Mouse (Mus musculus): ENCODE data around the gene Gm43064. TPM values are rescaled to one million over a fixed set of nuclear protein-coding genes. Genes with fewer than 3 reads are reported as not detected.

Gm43064 gene
- total RNA-seq (2023) = 0.59 TPM

GRCm38 (mm10) chr3:103808891-103809798 lies at the start of gene Gm43064, which contains the start of the genes Dclre1b and Ap4b1:
Gene Gm43064 (plus strand): TSS chr3:103809573.
Gene Dclre1b (minus strand): TSS chr3:103809444.
Gene Ap4b1 (plus strand): TSS chr3:103809520.

DNA sequence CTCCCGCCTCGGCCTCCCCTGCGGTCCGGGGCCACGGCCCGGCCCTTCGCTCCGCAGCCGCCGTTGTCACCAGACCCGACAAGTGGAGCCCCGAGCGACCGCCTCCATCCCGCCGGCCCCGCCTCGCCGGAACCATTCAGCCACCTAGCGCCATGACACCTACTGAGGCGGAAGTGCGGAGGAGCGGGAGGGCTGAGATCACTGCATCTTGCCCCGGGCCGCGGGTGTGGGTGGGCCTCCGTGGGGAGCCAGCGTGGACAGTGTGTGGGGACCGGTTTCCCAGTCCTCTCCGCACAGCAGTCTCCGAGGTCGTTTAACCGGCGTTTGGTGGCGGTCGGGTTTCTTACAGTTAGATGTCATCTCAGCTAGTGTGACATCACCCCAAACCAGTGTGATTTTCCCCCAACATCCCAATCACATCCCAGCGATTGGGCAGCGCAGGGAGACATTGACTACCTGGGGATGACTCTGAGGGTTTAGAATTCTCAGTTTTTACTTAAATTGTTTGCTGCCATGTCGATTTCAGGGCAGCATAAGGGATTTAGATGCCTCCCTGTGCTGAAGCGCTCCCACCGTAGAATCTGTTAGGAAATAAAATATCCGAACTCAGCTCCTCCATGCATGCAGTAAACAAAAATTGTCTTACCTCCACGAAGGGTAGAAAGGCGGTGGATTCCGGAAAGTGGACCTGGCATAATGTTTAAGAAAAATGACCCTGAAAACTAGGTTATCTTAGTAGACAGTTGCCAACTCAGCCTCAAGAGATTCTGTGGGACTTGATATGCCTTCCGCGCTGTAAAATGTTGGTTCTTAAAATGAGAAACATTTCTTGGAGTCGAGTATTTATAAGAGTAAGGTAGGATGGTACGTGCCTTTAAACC lies 17.9 kb upstream of the Gm43064 start, which contains the start of gene Hipk1:
Gene Hipk1, minus strand, starts transcription at position 334 of the 881 bp plus-strand sequence.

DNA sequence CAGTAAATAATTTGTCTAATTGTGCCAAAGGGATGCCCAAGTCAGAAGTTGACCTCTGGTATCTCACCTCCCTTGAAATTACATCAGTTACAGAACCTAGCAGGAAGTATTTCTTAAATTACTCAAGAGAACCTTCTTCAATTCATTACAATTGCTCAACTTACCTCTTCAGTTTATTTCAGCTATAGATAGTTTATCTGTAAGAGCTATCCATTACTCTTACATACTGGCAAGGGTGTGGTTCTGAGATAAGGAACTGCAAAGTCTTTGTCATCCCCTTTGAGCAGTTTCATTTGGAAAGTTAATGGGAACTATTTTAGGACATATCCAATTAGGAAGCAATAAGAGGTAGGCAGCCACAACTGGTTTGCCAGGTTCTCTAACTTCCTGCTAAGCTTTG lies 23.1 kb downstream of the Gm43064 start, which contains the start of gene Bcl2l15:
Gene Bcl2l15, plus strand, starts transcription at position 176 of the 400 bp plus-strand sequence.

DNA sequence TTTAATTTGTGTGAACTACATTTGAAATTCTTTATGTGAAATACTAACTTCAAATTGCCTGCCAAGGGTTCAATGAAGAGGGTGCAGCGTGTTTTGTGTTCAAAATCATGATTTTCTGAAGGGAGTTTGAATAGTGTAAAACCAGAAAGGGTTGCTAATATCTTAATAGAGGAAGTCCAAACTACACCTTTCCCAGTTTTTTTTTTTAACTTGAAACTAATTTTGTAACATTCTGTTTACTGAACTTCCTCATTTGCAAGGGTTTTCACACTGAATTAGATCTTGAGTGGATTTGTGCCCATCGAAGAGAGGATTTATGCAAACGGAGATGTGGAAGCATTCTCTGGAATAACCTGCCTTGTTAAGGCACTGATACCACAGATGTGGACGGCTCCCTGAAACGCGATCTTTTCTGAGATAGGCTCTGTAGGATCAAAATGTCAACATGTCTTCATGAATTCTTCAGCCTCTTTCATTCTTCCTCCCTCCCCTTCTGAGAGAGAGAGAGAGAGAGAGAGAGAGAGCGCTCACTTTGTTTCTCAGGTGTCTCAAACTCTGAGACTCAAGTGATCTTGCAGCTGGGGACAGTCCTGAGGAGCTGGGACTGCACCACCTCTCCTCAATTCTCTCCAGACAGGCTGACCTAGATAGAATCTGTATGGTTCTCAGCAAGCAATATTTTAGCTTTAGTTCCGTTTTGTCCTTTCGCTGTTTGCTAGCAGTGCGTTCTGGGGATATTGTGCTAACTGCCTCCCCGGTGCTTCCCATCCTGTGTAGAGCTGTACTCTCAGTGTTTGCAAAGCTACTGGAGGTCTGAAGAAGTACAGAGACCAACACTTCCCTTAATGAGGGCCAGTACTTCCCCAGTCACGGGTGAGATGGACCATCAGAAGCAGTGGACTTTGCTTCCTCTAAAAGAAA lies 49.8 kb downstream of the Gm43064 start, which contains the start of gene Ptpn22:
Gene Ptpn22, plus strand, starts transcription at position 915 of the 921 bp plus-strand sequence.

Other genes with a start within 250 kb of the Gm43064 start
- not detected for gene Syt6, start 234.3 kb upstream of the Gm43064 start, total RNA-seq (2023)
- gene Atg4a-ps, start 163.5 kb upstream of the Gm43064 start, total RNA-seq (2023) = 0.26 TPM
- gene Olfml3, start 71.6 kb upstream of the Gm43064 start, total RNA-seq (2023) = 1.5 TPM
- gene Gm10964, start 70.2 kb upstream of the Gm43064 start, total RNA-seq (2023) = not detected
- 210 TPM for gene Hipk1, start 18.0 kb upstream of the Gm43064 start, total RNA-seq (2023)
- gene Dclre1b, start 129 bp upstream of the Gm43064 start, total RNA-seq (2023) = 14.6 TPM
- gene Ap4b1, start 53 bp upstream of the Gm43064 start, total RNA-seq (2023) = 22.9 TPM
- gene Bcl2l15, start 23.0 kb downstream of the Gm43064 start, total RNA-seq (2023) = 1.6 TPM
- 230 TPM for gene Ptpn22, start 50.2 kb downstream of the Gm43064 start, total RNA-seq (2023)
- gene Rsbn1, start 104.5 kb downstream of the Gm43064 start, total RNA-seq (2023) = 43.3 TPM
- gene Phtf1, start 158.5 kb downstream of the Gm43064 start, total RNA-seq (2023) = 37.0 TPM